Mouse (Mus musculus) spleen, adult 12 weeks (tissue): ENCODE results near the gene Gm10521.
"Not testable (repeated sequence)": the region's sequence is repeated elsewhere in the genome, so short reads cannot be mapped to it uniquely, and the experiment has no call there.

ENCODE experiments used
- DNase-seq: peaks from one replicate; pipeline ENCODE4 v3.0.0; 2022; ENCODE audit warnings: low spot score

Gm10521 gene

DNA sequence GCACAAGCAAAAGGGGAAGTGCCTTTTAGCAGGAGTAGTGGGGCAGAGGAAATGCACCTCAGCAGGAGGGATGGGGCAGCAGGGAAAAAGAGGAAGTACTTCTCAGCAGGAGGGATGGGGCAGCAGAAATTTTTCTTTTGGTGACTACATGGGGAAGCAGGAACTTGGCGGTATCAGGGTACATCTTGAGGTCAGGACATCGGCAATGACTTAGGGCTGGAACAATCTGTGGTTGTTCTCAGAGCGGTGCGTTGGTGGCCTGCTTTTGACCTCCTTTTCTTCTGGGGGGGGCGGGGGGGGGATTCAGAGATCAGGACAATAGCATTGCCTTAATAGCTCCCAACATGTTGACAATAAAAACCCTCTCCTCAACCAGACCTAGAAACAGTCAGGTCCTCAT, at the start of gene Gm10521:
Gm10521 (plus strand) TSS at position 301 of the 400 bp plus-strand sequence.
- DNase-seq, result not testable (repeated sequence)

DNA sequence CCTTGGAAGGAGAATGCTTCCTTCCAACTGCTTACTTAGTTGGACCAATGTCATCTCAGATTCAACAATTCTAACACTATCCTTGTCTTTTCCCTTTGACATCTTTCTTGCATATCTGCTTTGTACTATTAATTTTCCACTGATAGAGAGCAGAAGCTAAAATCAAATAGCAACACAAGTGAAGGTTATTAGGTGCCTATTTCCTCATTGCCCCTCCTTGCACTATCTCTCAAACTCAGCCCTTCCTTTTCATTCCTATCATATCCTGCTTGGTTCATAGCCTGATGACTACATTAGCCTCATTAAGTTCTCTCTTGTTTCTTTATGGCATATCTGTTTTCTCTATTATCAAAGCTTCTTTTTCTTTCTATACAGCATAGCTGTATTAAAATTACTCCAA, 47.3 kb upstream of the Gm10521 start:
- DNase-seq, result no peak

DNA sequence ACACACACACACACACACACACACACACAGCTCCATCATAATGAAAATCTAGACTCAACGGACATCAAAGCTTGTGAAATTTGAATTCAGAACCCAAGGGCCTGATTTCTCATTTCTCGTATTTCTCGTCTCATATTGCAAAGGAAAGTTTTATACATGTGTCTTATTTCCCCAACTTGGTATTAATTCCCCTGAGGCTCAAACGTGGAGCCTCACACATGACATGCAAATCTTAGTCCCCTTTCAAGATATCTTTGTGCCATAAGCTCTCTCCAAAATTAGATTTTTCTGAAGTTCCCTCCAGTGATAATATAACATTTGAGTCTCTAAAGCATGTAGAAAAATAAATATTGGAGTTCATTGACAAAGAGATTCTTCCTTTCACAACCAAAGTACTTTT, 46.7 kb upstream of the Gm10521 start:
- no peak for DNase-seq

DNA sequence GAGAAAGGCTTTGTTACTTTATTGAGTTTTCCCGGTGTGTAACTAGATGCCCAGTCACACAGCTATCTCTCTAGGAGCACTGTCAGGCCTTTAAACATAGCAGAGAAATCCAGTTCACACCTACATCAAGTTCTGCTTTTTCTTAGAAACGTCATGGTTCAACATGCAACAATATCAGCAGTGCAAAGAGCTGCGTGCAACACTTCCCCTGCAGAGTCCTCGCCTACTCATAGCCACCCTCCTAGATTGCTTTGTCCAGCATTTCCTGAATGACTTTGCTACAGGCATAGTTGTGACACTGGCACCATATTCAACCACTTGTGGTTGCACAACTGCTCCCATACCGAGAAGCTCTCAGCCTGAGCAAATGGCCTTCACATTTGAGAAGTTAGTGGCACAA, 46.0 kb upstream of the Gm10521 start:
- DNase-seq, result no peak

DNA sequence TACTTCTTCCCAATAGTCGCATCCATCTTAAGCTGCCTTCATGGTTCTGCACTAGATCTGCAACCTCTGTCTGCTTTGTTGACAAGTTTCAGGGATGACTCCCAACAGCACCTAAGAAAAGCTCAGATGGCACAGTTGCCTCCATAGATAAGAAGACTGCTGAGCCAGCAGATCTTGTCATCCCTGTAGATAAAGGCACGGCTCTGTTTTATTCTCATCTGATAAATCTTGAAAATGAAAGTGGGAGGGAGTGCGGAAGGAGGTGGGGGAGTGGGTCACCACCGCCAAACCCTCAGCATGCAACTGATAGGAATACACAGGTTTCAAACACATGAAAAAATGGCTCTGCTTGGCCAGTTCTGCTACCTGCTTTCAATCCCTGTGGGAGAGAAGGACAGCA, 30.0 kb upstream of the Gm10521 start:
- DNase-seq, result no peak

DNA sequence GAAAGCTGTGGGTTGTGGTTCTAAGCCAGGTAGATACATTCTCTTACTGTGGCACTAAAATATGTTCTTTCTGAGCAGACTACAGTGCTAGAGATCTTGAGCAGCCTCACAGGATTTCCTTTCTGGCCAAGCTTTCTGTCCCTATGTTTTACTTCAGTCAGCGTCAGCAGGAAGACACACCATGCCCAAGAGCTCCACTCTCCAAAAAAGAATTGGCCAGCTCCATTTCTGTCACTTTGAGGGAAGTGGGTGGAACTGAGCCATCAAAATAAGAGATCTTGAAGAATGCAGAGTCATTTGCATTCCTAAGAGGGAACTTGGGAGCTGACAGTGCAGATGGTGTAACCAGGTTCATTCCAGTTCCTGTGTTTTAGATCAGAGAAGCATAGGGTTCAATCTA, 8.5 kb upstream of the Gm10521 start:
- no peak for DNase-seq

DNA sequence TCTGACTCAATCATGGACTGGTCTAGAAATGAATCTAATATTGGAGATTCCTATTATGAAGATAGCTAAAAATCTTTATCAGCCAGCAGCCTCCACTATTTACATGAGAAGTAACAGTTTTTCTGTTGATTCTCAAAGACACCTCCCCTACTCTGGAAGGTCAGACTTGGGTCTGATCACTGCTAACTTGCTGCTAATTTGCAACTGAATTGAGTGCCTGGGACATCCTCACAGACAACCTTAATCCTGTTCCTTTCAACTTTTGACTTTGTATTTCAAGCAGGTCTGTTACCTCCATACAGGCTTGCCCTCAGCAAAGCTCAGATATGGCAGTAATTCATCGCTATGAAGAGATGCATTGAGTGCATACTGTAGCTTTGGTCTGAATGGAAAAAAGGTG, 8.5 kb downstream of the Gm10521 start:
- DNase-seq, result no peak

DNA sequence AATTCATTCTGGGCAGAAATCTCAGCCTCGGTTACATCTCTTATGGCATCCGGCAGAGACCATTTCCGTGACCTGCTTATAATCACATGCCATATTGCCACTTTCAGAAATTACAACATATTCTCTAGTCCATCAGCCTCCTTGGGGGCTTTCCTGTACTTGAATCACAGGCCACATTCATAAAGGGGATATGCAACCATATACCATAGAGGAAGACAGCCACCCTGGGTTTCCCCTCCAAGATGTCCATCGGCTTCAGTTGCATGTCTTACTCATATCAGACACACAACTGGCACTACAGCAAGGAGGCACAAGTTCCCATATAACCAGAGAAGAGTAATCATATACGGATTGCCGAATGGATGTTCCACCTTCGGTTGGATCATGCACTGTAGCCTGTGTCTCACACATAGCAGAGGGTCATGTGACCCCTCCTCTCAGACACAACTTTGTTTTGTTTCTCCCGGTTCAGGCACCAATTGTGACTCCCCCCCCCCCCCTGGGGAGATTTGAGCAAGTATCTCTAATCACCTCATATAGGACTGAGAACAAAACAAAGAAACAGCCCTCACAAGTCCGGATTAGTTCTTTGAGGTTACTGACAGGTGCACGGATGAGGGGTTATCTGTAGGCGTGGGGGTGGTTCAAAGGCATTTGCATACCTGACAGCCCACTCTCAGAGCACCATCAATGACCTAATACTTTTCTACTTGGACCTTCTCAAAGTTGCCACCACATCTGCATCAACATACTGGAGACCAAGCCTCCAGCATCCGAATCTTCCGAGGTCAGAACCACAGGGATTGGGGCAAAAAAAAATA, 20.4 kb downstream of the Gm10521 start:
- DNase-seq, result no peak

DNA sequence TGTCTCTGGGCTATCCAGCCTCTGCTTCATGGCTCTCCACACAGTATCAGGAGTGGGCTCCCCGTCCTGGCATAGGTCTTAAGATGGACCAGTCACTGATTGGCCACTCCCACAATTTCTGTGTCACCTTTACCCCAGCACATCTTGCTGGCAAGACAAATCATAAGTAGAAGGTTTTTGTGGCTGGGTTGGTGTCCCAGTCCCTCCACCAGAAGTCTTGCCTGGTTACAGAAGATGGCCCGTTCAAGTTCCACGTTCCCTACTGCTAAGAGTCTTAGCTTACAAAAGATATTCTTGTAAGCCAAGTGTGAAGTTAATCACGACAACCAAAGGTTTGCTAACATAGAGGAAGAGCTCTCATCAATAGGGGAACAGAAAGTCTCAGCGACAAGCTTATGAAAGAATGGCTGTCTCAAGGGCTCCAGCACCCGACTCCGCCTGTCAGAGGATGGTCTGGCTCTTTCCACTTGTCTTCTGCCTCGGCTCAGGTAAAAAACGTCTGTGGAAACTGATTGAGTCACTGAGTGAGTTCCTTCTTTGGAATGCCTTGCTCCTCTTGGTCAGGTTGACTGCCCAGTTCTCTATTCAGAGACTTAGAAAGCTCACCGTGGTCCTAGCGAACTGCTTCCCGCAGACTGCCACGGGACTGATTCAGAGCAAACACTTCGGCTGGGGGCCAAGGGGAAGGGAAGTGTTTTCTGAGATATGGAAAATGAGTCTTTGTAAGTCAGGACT, 22.0 kb downstream of the Gm10521 start, which contains the start of gene Slamf6:
Slamf6 (plus strand) TSS at position 211 of the 735 bp plus-strand sequence.
- DNase-seq, result peak; percentile 26

DNA sequence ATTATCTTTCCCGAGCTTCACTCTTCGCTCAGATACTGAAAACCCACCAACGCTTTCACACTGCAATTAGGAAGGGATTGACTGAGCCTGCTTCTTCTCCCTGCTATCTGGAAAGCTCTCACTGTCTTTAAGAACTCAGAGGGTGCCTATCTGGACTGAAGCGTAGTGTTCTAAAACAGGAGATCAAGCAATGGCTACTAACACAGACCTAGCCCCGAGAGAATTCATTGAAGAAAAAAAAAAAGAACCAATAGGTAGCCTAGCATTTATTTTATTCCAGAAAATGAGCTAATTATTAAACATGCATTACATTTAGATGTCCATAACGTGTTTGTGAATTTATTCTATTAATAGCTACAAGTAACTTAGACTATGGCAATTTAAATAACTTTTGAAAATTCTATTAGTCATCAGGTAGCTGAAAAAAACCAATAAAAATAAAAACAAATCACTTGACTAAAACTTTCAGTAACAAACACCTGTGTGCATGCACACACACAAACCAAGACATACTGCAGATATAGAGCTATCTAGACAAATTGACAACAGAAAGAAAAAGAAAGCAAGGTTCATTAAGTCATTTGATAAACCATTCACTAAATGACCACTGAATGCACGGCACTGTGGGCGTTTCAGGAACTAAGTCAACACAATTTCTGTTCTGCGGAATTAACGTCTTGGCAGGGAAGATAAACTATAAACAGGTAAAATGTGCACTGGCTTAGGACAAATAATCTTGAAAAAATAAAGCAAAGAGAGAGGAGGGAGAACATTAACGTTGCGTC, 22.9 kb downstream of the Gm10521 start:
- no peak for DNase-seq

DNA sequence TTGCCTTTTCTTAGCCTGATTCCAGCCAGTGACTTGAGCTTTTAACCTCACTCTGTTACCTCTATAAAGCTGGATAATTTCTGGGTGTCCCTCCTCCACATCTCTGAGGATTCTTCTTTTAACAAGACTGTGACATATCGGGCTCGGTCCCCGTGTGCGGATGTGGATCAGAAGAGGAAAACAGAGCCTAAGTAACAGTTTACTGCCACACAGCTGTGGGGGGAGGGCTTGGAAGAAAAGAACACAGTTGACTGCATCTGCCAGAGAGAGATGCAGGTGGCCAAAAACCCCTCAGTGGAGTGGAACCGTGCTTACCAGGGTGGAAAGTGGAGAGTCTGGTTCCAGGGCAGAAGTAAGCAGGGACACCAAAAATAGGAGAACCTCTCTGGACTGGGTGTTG, 23.7 kb downstream of the Gm10521 start:
- DNase-seq, result peak; percentile 15

DNA sequence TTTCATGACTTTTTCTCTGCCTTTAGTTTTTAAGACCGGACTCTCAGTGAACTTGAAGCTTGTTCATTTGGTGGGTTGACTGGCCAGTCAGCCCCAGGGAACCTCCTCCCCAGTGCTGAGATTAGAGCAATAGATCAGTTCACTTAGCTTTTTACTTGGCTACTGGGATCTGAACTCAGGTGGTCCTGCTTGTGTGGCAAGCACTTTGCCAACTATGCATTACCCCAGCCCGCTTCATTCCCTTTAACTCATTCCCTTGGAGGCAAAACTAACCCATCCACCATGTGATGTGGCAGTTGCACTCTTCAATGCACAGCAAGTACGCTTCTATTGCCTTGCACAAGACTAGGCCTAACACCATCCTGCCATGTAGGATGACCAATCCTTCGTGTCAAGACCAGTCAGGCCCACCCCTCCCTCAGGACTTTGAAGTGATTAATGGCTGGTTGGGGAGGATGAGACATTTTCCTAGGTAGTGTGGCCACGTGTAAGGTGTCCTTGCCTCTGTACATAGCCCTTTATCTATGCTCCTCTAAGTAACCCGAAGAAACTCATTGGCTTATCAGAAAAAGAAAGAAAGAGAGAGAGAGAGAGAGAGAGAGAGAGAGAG, 24.5 kb downstream of the Gm10521 start:
- no peak for DNase-seq

DNA sequence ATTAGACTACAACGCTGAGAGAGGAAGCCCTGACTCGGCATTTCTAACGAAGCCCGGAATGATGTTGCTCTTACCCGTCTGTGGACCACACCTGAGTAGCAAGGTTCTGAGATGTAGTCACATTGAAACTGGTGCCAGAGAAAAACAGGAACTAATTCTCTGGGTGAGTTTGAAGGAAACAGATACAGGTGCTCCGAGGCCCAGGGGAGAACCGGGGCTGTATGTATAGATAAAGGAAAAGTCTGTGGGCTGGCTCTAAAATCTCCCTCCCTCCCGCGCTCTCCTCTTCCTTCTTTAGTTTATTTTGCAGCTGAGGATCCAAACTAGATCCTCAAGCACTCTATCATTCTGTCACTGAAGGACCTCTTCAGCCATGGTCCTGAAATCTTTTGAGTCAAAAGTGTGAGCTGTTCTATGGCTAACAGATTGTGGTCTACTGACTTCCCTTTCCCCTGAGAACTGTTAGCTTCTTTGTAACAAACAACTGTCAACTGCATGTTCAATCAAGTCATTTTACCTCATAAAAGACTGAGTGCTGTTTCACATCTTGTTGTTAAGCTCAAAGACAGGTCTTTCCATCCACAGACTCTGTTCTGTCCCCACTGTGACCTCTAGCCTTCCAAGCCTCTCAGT, 25.6 kb downstream of the Gm10521 start:
- DNase-seq, result peak; percentile 34

DNA sequence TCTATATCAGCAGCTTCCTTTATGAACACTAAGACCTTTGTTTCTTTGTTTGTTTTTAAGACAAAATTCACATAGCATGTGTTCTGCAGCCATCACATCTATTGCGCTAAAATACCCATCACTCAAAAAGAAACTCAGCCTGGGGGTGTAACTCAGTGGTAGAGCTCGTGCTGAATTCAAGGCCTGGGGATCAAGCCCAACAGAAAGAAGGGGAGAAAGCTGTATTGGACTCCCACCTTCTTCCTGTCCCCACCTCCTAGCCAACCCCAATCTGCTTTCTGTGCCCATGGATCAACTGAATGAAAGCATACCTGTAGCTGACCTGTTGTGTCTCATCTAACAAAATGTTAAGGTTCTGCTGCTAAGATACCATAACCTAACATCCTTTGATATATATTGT, 26.2 kb downstream of the Gm10521 start:
- no peak for DNase-seq

DNA sequence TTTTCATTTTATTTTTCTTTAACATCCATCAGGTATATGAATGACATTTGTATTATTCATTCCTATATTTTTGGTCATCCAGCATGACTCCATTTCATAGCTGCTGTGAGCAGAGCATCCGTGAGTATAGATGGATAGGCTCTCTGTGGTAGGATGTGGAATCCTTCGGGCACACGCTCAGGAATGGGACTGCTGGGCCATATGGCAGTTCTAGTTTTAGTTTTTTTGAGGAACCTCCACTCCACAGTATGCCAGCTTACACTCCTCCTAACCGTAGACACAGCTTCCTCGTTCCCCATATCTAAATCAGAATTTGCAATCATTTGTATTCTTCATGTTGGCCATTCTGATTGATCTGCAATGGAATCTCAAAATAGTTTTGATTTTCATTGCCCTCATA, 27.4 kb downstream of the Gm10521 start:
- DNase-seq, result no peak

DNA sequence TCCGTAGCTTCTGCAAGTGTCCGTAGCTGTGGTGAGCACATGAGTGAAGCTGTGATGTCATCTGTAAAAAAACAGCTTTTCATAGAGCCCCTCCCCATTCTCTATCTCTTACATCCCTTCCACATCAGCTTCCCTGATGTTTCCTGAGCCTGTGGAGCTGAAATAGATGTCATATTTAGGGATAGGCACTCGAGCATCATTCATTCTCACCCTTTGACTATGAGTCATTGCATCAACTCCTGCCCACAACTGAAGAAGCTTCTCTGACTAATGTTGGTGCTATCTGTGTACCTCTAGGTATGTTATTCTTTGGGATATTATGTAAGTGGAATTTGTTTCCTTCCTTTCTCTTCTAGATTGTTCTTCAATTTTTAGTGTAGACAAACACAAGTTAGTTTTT, 29.4 kb downstream of the Gm10521 start:
- DNase-seq, result no peak

DNA sequence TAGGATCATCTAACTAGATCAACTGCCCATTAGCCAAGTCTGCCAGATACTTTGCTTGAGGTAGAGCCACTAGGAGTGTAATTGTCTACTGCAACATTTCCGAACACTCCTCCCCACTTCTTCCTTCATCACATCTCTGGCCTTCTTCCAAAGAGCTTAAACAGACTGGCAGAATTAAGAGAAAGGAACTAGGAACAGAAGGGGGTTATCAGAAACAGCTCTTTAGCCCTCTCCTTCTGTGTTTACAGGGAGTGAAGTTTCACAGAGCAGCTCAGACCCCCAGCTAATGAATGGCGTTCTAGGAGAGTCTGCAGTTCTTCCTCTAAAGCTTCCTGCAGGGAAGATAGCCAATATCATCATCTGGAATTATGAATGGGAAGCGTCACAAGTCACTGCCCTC, 38.4 kb downstream of the Gm10521 start:
- no peak for DNase-seq

DNA sequence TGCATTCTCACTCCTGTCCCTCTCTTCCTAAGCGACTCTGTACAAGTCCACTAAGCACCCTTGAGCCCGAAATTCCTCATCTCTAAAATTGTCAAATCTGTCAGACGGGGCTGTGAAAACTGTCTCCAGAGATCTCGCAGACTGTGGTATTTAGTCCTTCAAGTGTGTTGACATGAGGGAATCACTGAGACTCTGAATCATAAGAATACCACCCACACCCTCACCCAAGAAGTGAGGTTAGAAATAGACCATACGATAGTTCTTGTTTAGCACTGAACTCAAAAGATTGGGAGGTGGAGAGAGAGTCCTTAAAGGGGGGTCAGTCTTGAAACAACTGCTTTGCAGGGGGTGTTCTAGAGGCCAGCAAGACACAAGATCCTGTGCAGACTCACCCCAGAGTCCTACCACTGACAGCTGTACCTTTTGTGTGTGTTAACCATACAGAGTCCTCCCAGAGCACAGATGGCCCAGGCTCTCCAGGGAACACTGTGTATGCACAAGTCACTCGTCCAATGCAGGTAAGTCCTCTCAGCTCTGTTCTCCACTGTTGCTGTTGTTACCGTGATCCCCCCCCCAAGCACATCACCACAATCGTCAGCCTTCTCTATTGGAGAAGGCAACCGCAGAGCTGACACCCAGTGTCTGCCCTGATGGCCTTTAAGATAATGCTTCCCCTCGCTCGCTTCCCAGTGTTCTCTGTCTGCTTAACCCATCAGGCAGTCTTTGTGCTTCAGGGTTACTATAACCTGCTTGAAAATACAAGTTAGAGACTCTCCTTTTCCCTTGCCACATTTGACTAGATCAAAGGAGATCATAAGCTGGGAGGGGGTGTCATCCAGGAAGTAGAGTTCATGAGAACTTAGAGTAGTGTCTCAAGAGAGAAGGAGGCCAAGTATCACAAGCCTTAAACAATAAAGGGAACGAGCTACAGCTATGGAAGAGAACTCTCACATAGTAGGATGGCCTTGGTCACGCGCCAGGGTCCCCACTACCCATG, 43.8 kb downstream of the Gm10521 start:
- DNase-seq, result no peak

DNA sequence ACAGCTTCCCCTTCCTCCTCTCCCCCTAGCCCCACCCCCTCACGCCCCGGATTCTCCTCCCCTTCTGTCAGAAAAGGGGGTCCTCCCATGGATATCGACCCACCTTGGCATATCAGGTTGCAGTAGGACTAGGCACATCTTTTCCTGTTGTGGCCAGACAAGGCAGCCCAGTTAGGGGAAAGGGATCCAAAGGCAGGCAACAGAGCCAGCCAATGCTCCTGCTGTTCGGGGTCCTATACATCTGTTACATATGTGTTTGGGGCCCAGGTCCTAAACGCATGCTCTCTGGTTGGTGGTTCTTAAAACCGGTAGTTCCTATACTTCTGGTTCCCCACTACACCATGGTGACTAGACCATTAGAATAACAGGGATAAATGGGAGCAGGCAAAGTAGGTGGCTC, 45.2 kb downstream of the Gm10521 start:
- DNase-seq, result no peak

DNA sequence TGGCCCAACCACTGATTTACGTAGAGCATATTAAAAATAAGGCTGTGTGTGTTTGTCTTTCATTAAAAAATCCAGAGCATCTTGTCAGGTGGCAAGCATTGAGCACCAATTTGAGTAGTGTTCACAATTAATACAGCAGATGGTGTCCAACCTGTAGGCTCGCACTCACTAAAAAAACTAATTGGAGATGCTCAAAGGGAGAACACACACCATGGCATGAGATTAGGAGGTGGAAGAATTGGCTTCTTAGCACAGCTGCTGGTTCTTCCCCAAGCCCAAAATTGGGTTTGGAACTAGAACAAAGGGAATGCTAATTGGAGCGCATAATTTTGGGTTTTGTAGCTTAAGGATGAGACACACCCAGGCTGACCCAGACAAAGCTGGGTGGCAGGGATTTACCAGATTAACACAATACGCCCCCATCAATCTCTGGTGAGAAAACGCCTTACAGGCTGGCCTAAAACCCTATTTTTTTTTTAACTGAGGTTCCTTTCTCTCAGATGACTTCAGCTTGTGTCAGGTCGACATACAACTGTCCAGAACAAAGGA, 51.1 kb downstream of the Gm10521 start:
- DNase-seq, result no peak
